Mouse (Mus musculus): ENCODE results near the gene Rngtt. TPM values are rescaled to one million over a fixed set of nuclear protein-coding genes. Genes with fewer than 3 reads are reported as not detected.

The Rngtt gene
- total RNA-seq, 1 experiment, result 23.5 TPM

- TF ChIP-seq HCFC1 (IDR thresholded peaks at IDR 0.05; ENCODE audit: borderline replicate concordance, insufficient read depth, low read length) (no peak), MAFK (IDR thresholded peaks at IDR 0.05; ENCODE audit: insufficient read depth, low read depth, low read length) (no peak), ZNF384 (IDR thresholded peaks at IDR 0.05; ENCODE audit: low read depth, low read length) (no peak), CHD2 (IDR thresholded peaks at IDR 0.05; ENCODE audit: low read depth, low read length) (no peak), ZC3H11A (IDR thresholded peaks at IDR 0.05; ENCODE audit: borderline replicate concordance, low read depth, low read length) (no peak)
- in situ Hi-C loops (cut with MboI; ENCODE audit: low sequenced_read_pairs in 2 of 2, unreplicated experiment in 2 of 2), result no loop called here
- Histone ChIP-seq H3K9ac (ENCODE audit: insufficient read depth, low read depth, low read length, poor library complexity, severe bottlenecking) (no peak overlapping the region), H3K36me3 (ENCODE audit: control insufficient read depth, insufficient read depth, low read length, poor library complexity, severe bottlenecking) (no peaks in the 10 kb centered on the region), H3K4me1 (ENCODE audit: control insufficient read depth in 2 of 2, insufficient read depth in 2 of 2, low read length in 2 of 2, poor library complexity in 1 of 2) (peaks cover 0 to 13% of the 10 kb centered on the region in 2 experiments; a peak in 2 of 4 replicates), H3K9me3 (ENCODE audit: control insufficient read depth, insufficient read depth, low read depth, low read length) (no peaks in the 10 kb centered on the region), H3K27ac (ENCODE audit: insufficient read depth, low read depth, low read length, poor library complexity, severe bottlenecking) (no peak overlapping the region), H3K4me3 (ENCODE audit: insufficient read depth in 1 of 2, low read depth in 1 of 2, low read length in 2 of 2, poor library complexity in 1 of 2, severe bottlenecking in 1 of 2) (no peak overlapping the region)
- DNase-seq (ENCODE audit: low read depth, low spot score), result no peak
Measured at GRCm38 (mm10) chr4:33524481-33525141, 214.5 kb downstream of the Rngtt start.

- in situ Hi-C loops (cut with MboI; ENCODE audit: low sequenced_read_pairs in 2 of 2, unreplicated experiment in 2 of 2), result no loop called here
- H3K4me1 ChIP-seq (ENCODE audit: control insufficient read depth in 2 of 2, insufficient read depth in 2 of 2, low read length in 2 of 2, poor library complexity in 1 of 2), result peaks cover 0 to 13% of the 10 kb centered on the region in 2 experiments; a peak in 2 of 4 replicates
- no peak overlapping the region for H3K4me3 ChIP-seq (ENCODE audit: insufficient read depth in 1 of 2, low read depth in 1 of 2, low read length in 2 of 2, poor library complexity in 1 of 2, severe bottlenecking in 1 of 2)
- no peak for DNase-seq (ENCODE audit: low read depth, low spot score)
- H3K36me3 ChIP-seq (ENCODE audit: control insufficient read depth, insufficient read depth, low read length, poor library complexity, severe bottlenecking), result no peaks in the 10 kb centered on the region
- H3K27ac ChIP-seq (ENCODE audit: insufficient read depth, low read depth, low read length, poor library complexity, severe bottlenecking), result no peak overlapping the region
- H3K9me3 ChIP-seq (ENCODE audit: control insufficient read depth, insufficient read depth, low read depth, low read length), result no peaks in the 10 kb centered on the region
- no peak overlapping the region for H3K9ac ChIP-seq (ENCODE audit: insufficient read depth, low read depth, low read length, poor library complexity, severe bottlenecking)
- TF ChIP-seq CHD2 (IDR thresholded peaks at IDR 0.05; ENCODE audit: low read depth, low read length), result no peak
- no peak for TF ChIP-seq HCFC1 (IDR thresholded peaks at IDR 0.05; ENCODE audit: borderline replicate concordance, insufficient read depth, low read length)
- no peak for TF ChIP-seq MAFK (IDR thresholded peaks at IDR 0.05; ENCODE audit: insufficient read depth, low read depth, low read length)
- no peak for TF ChIP-seq ZNF384 (IDR thresholded peaks at IDR 0.05; ENCODE audit: low read depth, low read length)
- no peak for TF ChIP-seq ZC3H11A (IDR thresholded peaks at IDR 0.05; ENCODE audit: borderline replicate concordance, low read depth, low read length)
Measured at GRCm38 (mm10) chr4:33525272-33525671, 215.2 kb downstream of the Rngtt start.

- H3K4me3 ChIP-seq (ENCODE audit: insufficient read depth in 1 of 2, low read depth in 1 of 2, low read length in 2 of 2, poor library complexity in 1 of 2, severe bottlenecking in 1 of 2), result no peak overlapping the region
- H3K27ac ChIP-seq (ENCODE audit: insufficient read depth, low read depth, low read length, poor library complexity, severe bottlenecking), result no peak overlapping the region
- H3K9me3 ChIP-seq (ENCODE audit: control insufficient read depth, insufficient read depth, low read depth, low read length), result no peaks in the 10 kb centered on the region
- peaks cover 0 to 13% of the 10 kb centered on the region in 2 experiments; a peak in 2 of 4 replicates for H3K4me1 ChIP-seq (ENCODE audit: control insufficient read depth in 2 of 2, insufficient read depth in 2 of 2, low read length in 2 of 2, poor library complexity in 1 of 2)
- DNase-seq (ENCODE audit: low read depth, low spot score), result peak; percentile 42
- no peak overlapping the region for H3K9ac ChIP-seq (ENCODE audit: insufficient read depth, low read depth, low read length, poor library complexity, severe bottlenecking)
- in situ Hi-C loops (cut with MboI; ENCODE audit: low sequenced_read_pairs in 2 of 2, unreplicated experiment in 2 of 2), result no loop called here
- no peaks in the 10 kb centered on the region for H3K36me3 ChIP-seq (ENCODE audit: control insufficient read depth, insufficient read depth, low read length, poor library complexity, severe bottlenecking)
- TF ChIP-seq MAFK (IDR thresholded peaks at IDR 0.05; ENCODE audit: insufficient read depth, low read depth, low read length) (no peak), CHD2 (IDR thresholded peaks at IDR 0.05; ENCODE audit: low read depth, low read length) (no peak), ZC3H11A (IDR thresholded peaks at IDR 0.05; ENCODE audit: borderline replicate concordance, low read depth, low read length) (no peak), HCFC1 (IDR thresholded peaks at IDR 0.05; ENCODE audit: borderline replicate concordance, insufficient read depth, low read length) (no peak), ZNF384 (IDR thresholded peaks at IDR 0.05; ENCODE audit: low read depth, low read length) (no peak)
Measured at GRCm38 (mm10) chr4:33526092-33526491, 216.0 kb downstream of the Rngtt start.

- Histone ChIP-seq H3K4me1 (ENCODE audit: control insufficient read depth in 2 of 2, insufficient read depth in 2 of 2, low read length in 2 of 2, poor library complexity in 1 of 2) (peaks cover 0 to 13% of the 10 kb centered on the region in 2 experiments; a peak in 2 of 4 replicates), H3K36me3 (ENCODE audit: control insufficient read depth, insufficient read depth, low read length, poor library complexity, severe bottlenecking) (no peaks in the 10 kb centered on the region), H3K4me3 (ENCODE audit: insufficient read depth in 1 of 2, low read depth in 1 of 2, low read length in 2 of 2, poor library complexity in 1 of 2, severe bottlenecking in 1 of 2) (no peak overlapping the region), H3K27ac (ENCODE audit: insufficient read depth, low read depth, low read length, poor library complexity, severe bottlenecking) (no peak overlapping the region), H3K9me3 (ENCODE audit: control insufficient read depth, insufficient read depth, low read depth, low read length) (no peaks in the 10 kb centered on the region), H3K9ac (ENCODE audit: insufficient read depth, low read depth, low read length, poor library complexity, severe bottlenecking) (no peak overlapping the region)
- in situ Hi-C loops (cut with MboI; ENCODE audit: low sequenced_read_pairs in 2 of 2, unreplicated experiment in 2 of 2), result no loop called here
- DNase-seq (ENCODE audit: low read depth, low spot score), result no peak
- TF ChIP-seq CHD2 (IDR thresholded peaks at IDR 0.05; ENCODE audit: low read depth, low read length) (no peak), ZC3H11A (IDR thresholded peaks at IDR 0.05; ENCODE audit: borderline replicate concordance, low read depth, low read length) (no peak), ZNF384 (IDR thresholded peaks at IDR 0.05; ENCODE audit: low read depth, low read length) (no peak), MAFK (IDR thresholded peaks at IDR 0.05; ENCODE audit: insufficient read depth, low read depth, low read length) (no peak), HCFC1 (IDR thresholded peaks at IDR 0.05; ENCODE audit: borderline replicate concordance, insufficient read depth, low read length) (no peak)
Measured at GRCm38 (mm10) chr4:33526675-33527074, 216.6 kb downstream of the Rngtt start.
